Mouse (Mus musculus): ENCODE results near the gene Msi2.

Gene Msi2

DNA sequence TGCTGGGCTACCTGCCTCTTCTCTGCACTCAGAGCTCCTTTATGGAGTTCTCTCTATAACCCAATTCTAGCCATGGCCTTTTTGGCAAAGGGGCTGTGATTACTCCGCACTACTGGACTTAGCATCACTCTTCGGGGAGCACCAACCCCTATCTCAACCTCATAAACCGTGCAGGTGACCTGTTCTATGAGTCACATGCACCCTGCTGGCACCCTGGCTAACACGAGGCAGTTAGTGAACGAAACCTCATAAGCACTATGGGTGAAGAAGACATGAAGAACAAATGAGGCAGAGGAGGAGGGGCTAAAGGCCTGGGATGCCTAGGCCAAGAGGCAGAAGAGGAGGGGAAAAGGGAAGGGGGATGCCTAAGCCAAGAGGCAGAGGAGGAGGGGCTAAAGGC is 82.0 kb downstream of the Msi2 start:
- no peak for DNase-seq (ENCODE audit: low spot score)

DNA sequence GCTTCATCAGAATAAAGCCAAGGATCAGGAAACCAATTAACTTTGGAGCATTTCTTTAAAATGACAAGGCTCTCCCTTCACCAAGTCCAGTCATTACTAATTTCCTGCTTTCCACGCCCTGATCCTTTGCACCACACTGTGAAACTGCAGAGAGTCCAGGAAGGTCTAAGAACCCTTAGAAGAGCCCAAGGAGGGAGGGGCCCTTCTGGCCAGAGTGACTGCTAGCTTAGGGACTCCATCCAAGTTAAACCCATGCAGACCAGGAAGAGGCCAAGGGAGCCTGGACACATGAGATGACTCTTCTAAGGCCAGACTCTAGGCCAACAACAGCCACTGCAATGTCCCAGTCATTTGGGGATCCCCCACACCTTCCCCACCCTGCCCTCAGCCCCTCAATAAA is 83.7 kb downstream of the Msi2 start:
- DNase-seq (ENCODE audit: low spot score): no peak

DNA sequence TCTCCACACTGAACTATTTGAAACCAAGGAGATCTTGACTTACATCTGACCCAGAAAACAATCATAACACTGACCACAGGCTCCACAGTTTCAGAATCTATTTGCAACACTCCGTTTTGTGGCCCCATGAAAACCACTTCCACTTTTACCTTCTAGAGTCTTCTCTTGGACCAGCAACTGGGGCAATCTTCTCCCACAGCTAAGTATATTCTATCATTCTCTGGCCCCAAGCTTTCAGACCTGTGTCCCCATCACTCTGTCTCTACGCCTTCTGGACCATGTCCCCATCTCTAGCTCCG is 86.4 kb downstream of the Msi2 start:
- no peak for DNase-seq (ENCODE audit: low spot score)

DNA sequence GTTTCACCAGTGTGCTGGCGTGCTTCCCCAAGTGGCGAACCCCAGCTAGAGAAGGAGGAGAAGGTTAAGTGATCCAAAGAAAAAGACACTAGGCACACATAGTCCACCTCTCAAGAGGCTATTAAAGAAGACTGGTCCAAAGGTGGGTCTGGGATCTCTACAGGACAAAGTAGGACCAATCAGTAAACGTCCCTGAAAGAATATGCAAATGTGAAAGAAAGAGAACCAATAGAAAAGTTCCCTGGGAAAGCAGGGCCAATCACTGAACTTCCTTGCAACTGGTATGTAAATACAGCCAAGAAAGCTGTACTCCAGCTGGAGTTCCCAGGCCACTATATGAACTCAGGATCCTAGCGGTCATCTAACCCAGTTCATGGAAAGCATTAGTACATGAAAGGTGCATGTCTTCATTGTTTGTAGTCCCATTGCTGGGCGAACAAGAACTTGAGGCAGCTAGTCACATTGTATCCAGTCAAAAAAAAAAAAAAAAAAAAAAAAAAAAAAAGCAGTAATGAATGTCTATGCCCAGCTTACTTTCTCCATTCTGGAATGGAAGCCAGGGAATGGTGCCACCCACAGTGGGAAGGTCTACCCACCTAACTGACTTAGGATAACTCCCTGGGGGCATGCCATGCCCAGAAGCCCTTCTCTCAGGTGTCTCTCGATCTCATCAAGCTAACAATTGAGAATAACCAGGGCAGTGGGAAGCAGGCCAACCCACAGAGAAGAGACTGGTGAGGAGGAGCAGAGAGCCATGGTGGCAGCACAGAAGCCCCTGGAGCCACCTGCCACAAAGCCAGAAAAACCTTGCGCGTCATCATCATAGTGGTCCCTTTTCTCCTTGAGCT is 87.0 kb downstream of the Msi2 start:
- DNase-seq (ENCODE audit: low spot score): peak; percentile 42

DNA sequence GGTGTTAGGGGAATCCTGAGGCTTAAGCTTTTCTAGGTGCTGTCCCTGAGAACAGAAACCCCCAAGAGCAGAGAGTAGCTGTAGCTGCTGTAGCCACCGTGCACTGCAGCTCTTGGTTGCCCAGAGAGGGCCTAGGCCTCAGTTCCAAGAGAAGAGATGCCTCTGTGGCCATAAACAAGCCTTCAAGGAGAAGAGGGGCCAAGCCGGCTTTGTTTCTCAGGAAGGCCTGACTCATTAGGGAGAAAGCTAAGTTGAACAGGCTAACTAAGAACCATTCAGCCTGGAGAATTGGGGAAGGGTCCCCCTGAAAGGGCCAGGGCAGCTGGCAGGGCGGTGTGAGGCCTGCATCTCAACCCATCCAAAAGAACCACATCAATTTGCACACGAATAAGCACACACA is 88.7 kb downstream of the Msi2 start:
- DNase-seq (ENCODE audit: low spot score): peak; percentile 66

GRCm38 (mm10) chr11:88629165-88629564 is 89.1 kb downstream of the Msi2 start:
- no peak for DNase-seq (ENCODE audit: low spot score)

- DNase-seq (ENCODE audit: low spot score): no peak
Observed at GRCm38 (mm10) chr11:88628676-88629075, 89.6 kb downstream of the Msi2 start.

GRCm38 (mm10) chr11:88627327-88627726 is 91.0 kb downstream of the Msi2 start:
- DNase-seq (ENCODE audit: low spot score): no peak

GRCm38 (mm10) chr11:88626576-88626975 is 91.7 kb downstream of the Msi2 start:
- DNase-seq (ENCODE audit: low spot score): no peak

DNA sequence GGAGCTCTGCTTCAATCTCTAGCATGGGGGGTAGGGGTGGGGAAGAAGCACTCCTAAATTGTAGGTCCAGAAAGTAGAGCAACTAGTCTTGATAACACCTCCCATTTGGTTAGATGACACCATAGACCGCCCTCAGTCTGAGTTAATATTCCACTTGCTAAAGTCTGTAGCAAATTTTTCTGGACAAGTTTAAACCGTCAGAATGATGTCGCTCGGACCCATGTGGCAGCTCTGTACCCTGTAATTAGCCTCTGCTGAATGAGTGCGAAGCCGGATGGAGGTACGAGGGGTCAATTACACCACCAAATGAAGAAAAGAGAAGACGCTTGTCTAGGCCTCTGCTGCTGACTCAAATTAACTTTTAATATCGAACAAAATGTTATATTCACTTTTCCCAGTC is 92.3 kb downstream of the Msi2 start:
- no peak for DNase-seq (ENCODE audit: low spot score)

- no peak for DNase-seq (ENCODE audit: low spot score)
Observed at GRCm38 (mm10) chr11:88625063-88625462, 93.2 kb downstream of the Msi2 start.

GRCm38 (mm10) chr11:88624627-88625026 is 93.7 kb downstream of the Msi2 start:
- no peak for DNase-seq (ENCODE audit: low spot score)

- DNase-seq (ENCODE audit: low spot score): no peak
Observed at GRCm38 (mm10) chr11:88623671-88624070, 94.6 kb downstream of the Msi2 start.

GRCm38 (mm10) chr11:88622496-88622895 is 95.8 kb downstream of the Msi2 start:
- no peak for DNase-seq (ENCODE audit: low spot score)

DNA sequence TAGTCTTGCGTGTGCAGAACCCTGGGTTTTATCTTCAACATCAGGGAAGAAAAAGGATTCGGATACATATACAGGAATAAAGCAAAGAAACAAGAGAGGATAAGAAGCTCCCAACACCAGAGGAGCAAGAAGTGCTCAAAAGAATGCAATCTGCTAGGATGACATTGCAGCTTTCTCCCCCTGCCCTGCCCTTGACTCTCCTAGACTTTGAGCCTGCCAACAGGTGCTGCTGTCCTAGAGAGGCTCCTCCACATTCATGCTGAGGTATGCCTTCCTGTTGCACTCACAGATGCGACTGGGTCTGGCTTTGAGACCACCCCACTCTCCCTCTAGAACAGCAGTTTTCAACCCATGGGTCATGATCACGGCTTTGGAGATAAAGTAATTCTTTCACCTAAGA is 96.5 kb downstream of the Msi2 start:
- DNase-seq (ENCODE audit: low spot score): no peak

DNA sequence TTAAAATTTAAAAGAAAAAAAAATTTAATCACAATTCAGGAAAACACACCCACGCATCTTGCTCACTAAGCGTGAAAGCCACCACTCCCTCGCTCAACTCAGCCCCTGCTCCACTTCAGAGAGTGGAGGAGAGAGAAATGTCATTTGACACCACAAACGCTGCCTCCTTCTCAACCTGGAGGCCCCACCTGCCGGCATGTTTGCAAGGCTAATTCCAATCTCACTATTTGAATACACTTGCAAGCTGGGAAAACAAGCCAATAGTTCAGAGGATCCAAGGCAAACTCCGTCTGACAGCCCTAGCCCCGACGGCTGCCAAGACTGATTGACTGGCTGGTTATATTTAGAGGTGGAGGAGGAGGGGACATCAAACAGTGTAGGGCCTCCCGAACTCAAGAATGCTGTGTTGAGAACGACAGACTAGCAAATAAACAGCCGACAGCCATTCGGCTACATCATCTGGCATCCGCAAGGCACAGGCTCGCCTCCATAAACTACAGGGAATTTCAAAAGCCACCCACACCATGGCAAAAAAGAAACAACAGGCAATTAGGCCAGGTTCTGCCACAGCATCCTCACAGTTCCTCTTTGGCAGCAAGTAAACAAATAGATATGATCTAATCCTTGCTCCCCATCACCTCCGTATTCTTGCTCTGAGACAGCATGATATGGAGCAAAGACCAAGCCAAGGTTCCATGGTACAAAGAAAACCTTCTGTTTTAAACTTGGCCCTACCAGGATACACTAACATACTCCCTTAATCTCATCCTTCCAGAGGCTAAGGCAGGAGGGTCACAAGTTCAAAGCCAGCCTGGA is 97.9 kb downstream of the Msi2 start:
- DNase-seq (ENCODE audit: low spot score): peak; percentile 49

GRCm38 (mm10) chr11:88619468-88620157 is 98.7 kb downstream of the Msi2 start:
- no peak for DNase-seq (ENCODE audit: low spot score)

GRCm38 (mm10) chr11:88618732-88619309 is 99.5 kb downstream of the Msi2 start:
- DNase-seq (ENCODE audit: low spot score): peak; percentile 46

- no peak for DNase-seq (ENCODE audit: low spot score)
Observed at GRCm38 (mm10) chr11:88618005-88618501, 100.3 kb downstream of the Msi2 start.

DNA sequence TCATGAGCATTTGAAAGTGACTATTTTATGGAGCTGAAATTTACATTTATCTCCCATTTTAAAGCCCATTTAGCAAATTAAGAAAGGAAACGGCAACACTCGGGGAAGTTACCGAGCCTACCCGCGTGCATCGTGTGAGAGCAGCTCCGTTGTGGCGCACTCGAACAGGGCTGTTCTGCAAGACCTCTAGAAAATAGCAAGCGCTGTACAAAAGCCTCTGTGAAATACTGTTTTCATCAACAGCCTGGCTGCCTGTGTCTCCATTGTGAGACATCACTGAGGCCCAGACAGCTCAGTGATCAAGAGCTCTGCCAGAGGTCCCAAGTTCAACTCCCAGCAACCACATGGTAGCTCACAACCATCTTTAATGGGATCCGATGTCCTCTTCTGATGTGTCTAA is 100.9 kb downstream of the Msi2 start:
- DNase-seq (ENCODE audit: low spot score): no peak

GRCm38 (mm10) chr11:88614527-88615305 is 103.6 kb downstream of the Msi2 start:
- DNase-seq (ENCODE audit: low spot score): no peak

All from embryo, embryonic 10.5 days (tissue).